Mouse (Mus musculus): ENCODE measurements around the gene Ap2b1. TPM values are rescaled to one million over a fixed set of nuclear protein-coding genes. Genes with fewer than 3 reads are reported as not detected.
A peak's percentile ranks its signal among the peaks of the same experiment; 100 is the strongest.
"Not testable (repeated sequence)": the region's sequence is repeated elsewhere in the genome, so short reads cannot be mapped to it uniquely, and the experiment has no call there.

Ap2b1 gene
- polyA plus RNA-seq, 1 experiment = 130 TPM

- no peak overlapping the region for H3K27ac ChIP-seq (ENCODE audit: insufficient read depth, low read length)
- TF ChIP-seq POLR2A (IDR thresholded peaks at IDR 0.05; ENCODE audit: extremely low read depth, insufficient read depth, low read length) (no peak), CTCF (IDR thresholded peaks at IDR 0.05; ENCODE audit: extremely low read depth, insufficient read depth, low read length) (no peak)
- H3K4me3 ChIP-seq (ENCODE audit: insufficient read depth, low read length) = no peak overlapping the region
- H3K4me1 ChIP-seq (ENCODE audit: control insufficient read depth, insufficient read depth, low read length) = peaks cover 3% of the 10 kb centered on the region
These were observed 20.2 kb downstream of the Ap2b1 start for GRCm38 (mm10) chr11:83319048-83319447.

- H3K27ac ChIP-seq (ENCODE audit: insufficient read depth, low read length); H3K4me3 ChIP-seq (ENCODE audit: insufficient read depth, low read length); H3K4me1 ChIP-seq (ENCODE audit: control insufficient read depth, insufficient read depth, low read length): not testable (repeated sequence)
These were observed 27.9 kb downstream of the Ap2b1 start for GRCm38 (mm10) chr11:83326692-83327091.

GRCm38 (mm10) chr11:83327427-83327826 lies 28.6 kb downstream of the Ap2b1 start:
- TF ChIP-seq POLR2A (IDR thresholded peaks at IDR 0.05; ENCODE audit: extremely low read depth, insufficient read depth, low read length) = no peak
- peak; percentile 60; the same call in 1 of the 2 replicates for TF ChIP-seq CTCF (IDR thresholded peaks at IDR 0.05; ENCODE audit: extremely low read depth, insufficient read depth, low read length)
- Histone ChIP-seq H3K4me1 (ENCODE audit: control insufficient read depth, insufficient read depth, low read length) (no peaks in the 10 kb centered on the region), H3K27ac (ENCODE audit: insufficient read depth, low read length) (no peak overlapping the region), H3K4me3 (ENCODE audit: insufficient read depth, low read length) (no peak overlapping the region)

- no peak overlapping the region for H3K4me3 ChIP-seq (ENCODE audit: insufficient read depth, low read length)
- peaks cover 6% of the 10 kb centered on the region; the same call in 1 of the 2 replicates for H3K4me1 ChIP-seq (ENCODE audit: control insufficient read depth, insufficient read depth, low read length)
- TF ChIP-seq CTCF (IDR thresholded peaks at IDR 0.05; ENCODE audit: extremely low read depth, insufficient read depth, low read length) = no peak
- TF ChIP-seq POLR2A (IDR thresholded peaks at IDR 0.05; ENCODE audit: extremely low read depth, insufficient read depth, low read length) = no peak
- H3K27ac ChIP-seq (ENCODE audit: insufficient read depth, low read length) = no peak overlapping the region
These were observed 37.0 kb downstream of the Ap2b1 start for GRCm38 (mm10) chr11:83335826-83336225.

- Histone ChIP-seq H3K4me1 (ENCODE audit: control insufficient read depth, insufficient read depth, low read length) (0 out of 2 replicates have a peak, but pooled peaks cover 6% of the 10 kb centered on the region), H3K27ac (ENCODE audit: insufficient read depth, low read length) (no peak overlapping the region), H3K4me3 (ENCODE audit: insufficient read depth, low read length) (no peak overlapping the region)
- no peak for TF ChIP-seq CTCF (IDR thresholded peaks at IDR 0.05; ENCODE audit: extremely low read depth, insufficient read depth, low read length)
- no peak for TF ChIP-seq POLR2A (IDR thresholded peaks at IDR 0.05; ENCODE audit: extremely low read depth, insufficient read depth, low read length)
These were observed 40.9 kb downstream of the Ap2b1 start for GRCm38 (mm10) chr11:83339705-83340104.

GRCm38 (mm10) chr11:83341716-83342245 lies 43.0 kb downstream of the Ap2b1 start:
- TF ChIP-seq POLR2A (IDR thresholded peaks at IDR 0.05; ENCODE audit: extremely low read depth, insufficient read depth, low read length) (no peak), CTCF (IDR thresholded peaks at IDR 0.05; ENCODE audit: extremely low read depth, insufficient read depth, low read length) (no peak)
- no peak overlapping the region for H3K4me3 ChIP-seq (ENCODE audit: insufficient read depth, low read length)
- H3K4me1 ChIP-seq (ENCODE audit: control insufficient read depth, insufficient read depth, low read length) = 0 out of 2 replicates have a peak, but pooled peaks cover 2% of the 10 kb centered on the region
- H3K27ac ChIP-seq (ENCODE audit: insufficient read depth, low read length) = no peak overlapping the region

GRCm38 (mm10) chr11:83355428-83355827 lies 56.6 kb downstream of the Ap2b1 start:
- Histone ChIP-seq H3K4me1 (ENCODE audit: control insufficient read depth, insufficient read depth, low read length) (no peaks in the 10 kb centered on the region; the same call in 1 of the 2 replicates), H3K4me3 (ENCODE audit: insufficient read depth, low read length) (no peak overlapping the region), H3K27ac (ENCODE audit: insufficient read depth, low read length) (0 out of 2 replicates have a peak overlapping the region, but pooled peaks have one; percentile 29)
- TF ChIP-seq POLR2A (IDR thresholded peaks at IDR 0.05; ENCODE audit: extremely low read depth, insufficient read depth, low read length) (no peak), CTCF (IDR thresholded peaks at IDR 0.05; ENCODE audit: extremely low read depth, insufficient read depth, low read length) (no peak)

GRCm38 (mm10) chr11:83357421-83357820 lies 58.6 kb downstream of the Ap2b1 start:
- Histone ChIP-seq H3K27ac (ENCODE audit: insufficient read depth, low read length) (no peak overlapping the region), H3K4me3 (ENCODE audit: insufficient read depth, low read length) (no peak overlapping the region), H3K4me1 (ENCODE audit: control insufficient read depth, insufficient read depth, low read length) (no peaks in the 10 kb centered on the region; the same call in 1 of the 2 replicates)
- TF ChIP-seq POLR2A (IDR thresholded peaks at IDR 0.05; ENCODE audit: extremely low read depth, insufficient read depth, low read length) (no peak), CTCF (IDR thresholded peaks at IDR 0.05; ENCODE audit: extremely low read depth, insufficient read depth, low read length) (peak; percentile 35; the same call in 1 of the 2 replicates)

GRCm38 (mm10) chr11:83364656-83365055 lies 65.8 kb downstream of the Ap2b1 start:
- Histone ChIP-seq H3K4me3 (ENCODE audit: insufficient read depth, low read length) (no peak overlapping the region), H3K4me1 (ENCODE audit: control insufficient read depth, insufficient read depth, low read length) (peaks cover 2% of the 10 kb centered on the region), H3K27ac (ENCODE audit: insufficient read depth, low read length) (no peak overlapping the region)
- TF ChIP-seq POLR2A (IDR thresholded peaks at IDR 0.05; ENCODE audit: extremely low read depth, insufficient read depth, low read length) (no peak), CTCF (IDR thresholded peaks at IDR 0.05; ENCODE audit: extremely low read depth, insufficient read depth, low read length) (no peak)

- TF ChIP-seq CTCF (IDR thresholded peaks at IDR 0.05; ENCODE audit: extremely low read depth, insufficient read depth, low read length) (no peak), POLR2A (IDR thresholded peaks at IDR 0.05; ENCODE audit: extremely low read depth, insufficient read depth, low read length) (no peak)
- Histone ChIP-seq H3K4me3 (ENCODE audit: insufficient read depth, low read length) (no peak overlapping the region), H3K4me1 (ENCODE audit: control insufficient read depth, insufficient read depth, low read length) (peaks cover 2% of the 10 kb centered on the region; the same call in 1 of the 2 replicates), H3K27ac (ENCODE audit: insufficient read depth, low read length) (no peak overlapping the region)
These were observed 72.4 kb downstream of the Ap2b1 start for GRCm38 (mm10) chr11:83371267-83371666.
